Mouse (Mus musculus) E14TG2a.4 (cell line): ENCODE measurements at regions not wholly inside any gene's neighbourhood (a gene's known extent, or its start where the extent isn't known, plus 50 kb on each side); places are given as distances from the start of the nearest gene placed in this dataset.

Experiments used
- CTCF ChIP-seq: conservative IDR thresholded peaks from 2 replicates; pipeline ENCODE4 v1.5.1; 2014; ENCODE audit warnings: low read length
- NANOG ChIP-seq: IDR thresholded peaks from 2 replicates; pipeline ENCODE4 v1.6.1; 2014; ENCODE audit warnings: borderline replicate concordance, low read length, mixed read lengths

DNA sequence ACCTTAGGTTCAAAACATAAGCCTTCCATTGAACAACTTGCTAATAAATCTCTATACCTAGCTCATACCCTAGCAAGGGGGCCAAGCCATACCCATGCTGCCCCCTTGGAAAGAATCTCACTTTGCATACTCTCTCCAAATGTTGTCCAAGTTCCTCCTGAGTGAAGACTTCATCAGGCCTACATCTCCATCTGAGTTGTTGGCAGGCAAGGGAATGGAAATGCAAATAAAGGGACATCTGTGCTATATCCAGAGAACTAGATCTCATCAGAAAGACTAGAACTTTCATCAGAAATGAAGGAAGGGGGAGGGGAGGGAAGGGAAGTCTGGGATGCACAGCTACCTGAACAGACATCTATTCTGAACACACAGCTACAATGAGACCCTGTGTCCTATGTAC is 611.4 kb upstream of the Arid1b start:
- no peak for TF ChIP-seq CTCF
- no peak for TF ChIP-seq NANOG
